Mouse (Mus musculus): ENCODE results near the gene Prune1. TPM values are rescaled to one million over a fixed set of nuclear protein-coding genes. Genes with fewer than 3 reads are reported as not detected.

The Prune1 gene
- total RNA-seq (2022) = 10 to 100 TPM; 19.2 to 22.4 (median 21.0) TPM

GRCm38 (mm10) chr3:95281216-95282126 lies at the start of gene Prune1, which contains the start of gene Mindy1:
Prune1 (minus strand) TSS chr3:95282076.
Mindy1 (plus strand) TSS chr3:95281345.
- peak; percentile 98 for DNase-seq (ENCODE audit: low spot score in 2 of 2)

GRCm38 (mm10) chr3:95331528-95331927 lies 49.7 kb upstream of the Prune1 start:
- DNase-seq (ENCODE audit: low spot score in 2 of 2) = no peak

GRCm38 (mm10) chr3:95328803-95329404 lies 47.0 kb upstream of the Prune1 start:
- no peak for DNase-seq (ENCODE audit: low spot score in 2 of 2)

GRCm38 (mm10) chr3:95324454-95325144 lies 42.7 kb upstream of the Prune1 start:
- DNase-seq (ENCODE audit: low spot score in 2 of 2) = no peak

- no peak for DNase-seq (ENCODE audit: low spot score in 2 of 2)
These were observed 41.6 kb upstream of the Prune1 start for GRCm38 (mm10) chr3:95323429-95323828.

- DNase-seq (ENCODE audit: low spot score in 2 of 2) = peak; percentile 38 to 52
These were observed 38.1 kb upstream of the Prune1 start for GRCm38 (mm10) chr3:95319701-95320625.

- DNase-seq (ENCODE audit: low spot score in 2 of 2) = no peak
These were observed 37.2 kb upstream of the Prune1 start for GRCm38 (mm10) chr3:95319110-95319509.

- DNase-seq (ENCODE audit: low spot score in 2 of 2) = peak in 1 of 2 experiments; percentile 23
These were observed 36.7 kb upstream of the Prune1 start for GRCm38 (mm10) chr3:95318548-95318947.

GRCm38 (mm10) chr3:95317414-95318080 lies 35.7 kb upstream of the Prune1 start:
- peak in 1 of 2 experiments; percentile 37 for DNase-seq (ENCODE audit: low spot score in 2 of 2)

- DNase-seq (ENCODE audit: low spot score in 2 of 2) = no peak
These were observed 34.1 kb upstream of the Prune1 start for GRCm38 (mm10) chr3:95315844-95316550.

GRCm38 (mm10) chr3:95315094-95315843 lies 33.4 kb upstream of the Prune1 start:
- DNase-seq (ENCODE audit: low spot score in 2 of 2) = peak in 1 of 2 experiments; percentile 54

- no peak for DNase-seq (ENCODE audit: low spot score in 2 of 2)
These were observed 32.7 kb upstream of the Prune1 start, which contains the start of gene Cers2 for GRCm38 (mm10) chr3:95314486-95315093. Cers2 (plus strand) TSS chr3:95314791.

GRCm38 (mm10) chr3:95314075-95314474 lies 32.2 kb upstream of the Prune1 start:
- no peak for DNase-seq (ENCODE audit: low spot score in 2 of 2)

GRCm38 (mm10) chr3:95313476-95313875 lies 31.6 kb upstream of the Prune1 start:
- no peak for DNase-seq (ENCODE audit: low spot score in 2 of 2)

GRCm38 (mm10) chr3:95312623-95313022 lies 30.7 kb upstream of the Prune1 start:
- DNase-seq (ENCODE audit: low spot score in 2 of 2) = no peak

GRCm38 (mm10) chr3:95310968-95311882 lies 29.3 kb upstream of the Prune1 start:
- DNase-seq (ENCODE audit: low spot score in 2 of 2) = peak in 1 of 2 experiments; percentile 67

- DNase-seq (ENCODE audit: low spot score in 2 of 2) = no peak
These were observed 28.6 kb upstream of the Prune1 start for GRCm38 (mm10) chr3:95310496-95310895.

Data from layer of hippocampus, adult 8-10 months (tissue).